Mouse (Mus musculus) c-Kit-positive CD71-positive TER-119-negative erythroid progenitor cells, embryonic 14.5 days (primary cell): ENCODE results near the gene Zfp990.
"Not testable (repeated sequence)": the region's sequence is repeated elsewhere in the genome, so short reads cannot be mapped to it uniquely, and the experiment has no call there.

Experiments used
- DNase-seq: peaks from one replicate; pipeline ENCODE4 v3.0.0-alpha.2; 2013; ENCODE audit warnings: low read depth

Zfp990 gene

DNA sequence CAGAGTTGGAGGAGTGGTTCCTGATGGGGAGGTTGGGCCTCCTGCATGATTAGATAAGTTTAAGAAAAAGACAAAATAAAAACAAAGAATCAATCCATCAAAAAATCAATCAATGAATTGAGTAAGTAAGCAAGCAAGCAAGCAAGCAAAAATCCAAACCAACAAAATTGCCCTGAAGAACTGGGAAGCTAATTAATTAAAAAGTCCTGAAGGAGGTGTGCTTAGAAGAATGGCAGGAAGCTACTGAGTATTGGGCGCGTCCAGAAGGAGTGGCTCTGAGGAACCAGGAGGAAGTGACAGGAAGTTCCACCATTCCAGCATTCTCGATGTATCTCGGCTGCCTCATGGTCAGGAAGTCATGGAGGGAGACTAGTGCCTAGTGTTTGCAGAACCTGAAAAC lies at the start of gene Zfp990:
Gene Zfp990, plus strand, starts transcription at position 301 of the 400 bp plus-strand sequence.
- not testable (repeated sequence) for DNase-seq

DNA sequence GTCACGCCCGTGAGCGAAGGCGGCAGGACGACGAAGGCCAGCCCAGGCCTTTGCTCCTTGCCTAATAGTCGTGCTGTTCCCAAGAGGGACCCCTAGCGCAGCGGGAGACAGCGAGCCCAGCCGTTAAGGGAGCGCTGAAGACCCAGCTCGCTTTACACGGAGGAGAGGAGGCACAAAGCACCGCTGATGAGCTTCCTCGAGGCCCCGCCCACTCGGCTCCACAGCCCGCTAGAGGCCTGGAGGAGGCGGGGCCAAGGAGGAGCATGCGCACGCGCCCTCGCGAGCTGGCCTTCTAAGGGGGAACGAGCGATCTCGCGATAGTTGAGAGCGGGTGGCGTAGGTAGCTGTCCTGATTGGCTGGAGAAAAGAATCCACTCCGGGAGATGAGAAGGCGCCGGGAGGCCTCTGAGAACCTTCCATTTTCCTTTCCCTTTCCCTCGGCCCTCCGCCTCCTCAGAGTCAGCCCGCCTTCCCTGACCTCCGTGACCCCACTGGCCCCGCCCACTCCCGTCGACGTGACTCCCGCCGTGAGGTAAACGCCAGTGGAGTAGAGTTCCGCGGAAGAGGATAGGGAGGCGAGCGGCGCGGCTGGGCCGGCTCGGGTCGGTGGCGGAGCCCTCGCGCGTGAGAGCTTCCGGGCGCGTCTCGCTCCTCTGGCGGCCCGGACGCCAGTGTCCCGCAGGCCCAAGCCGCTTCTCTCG lies 46.9 kb upstream of the Zfp990 start:
- DNase-seq, result not testable (repeated sequence)

DNA sequence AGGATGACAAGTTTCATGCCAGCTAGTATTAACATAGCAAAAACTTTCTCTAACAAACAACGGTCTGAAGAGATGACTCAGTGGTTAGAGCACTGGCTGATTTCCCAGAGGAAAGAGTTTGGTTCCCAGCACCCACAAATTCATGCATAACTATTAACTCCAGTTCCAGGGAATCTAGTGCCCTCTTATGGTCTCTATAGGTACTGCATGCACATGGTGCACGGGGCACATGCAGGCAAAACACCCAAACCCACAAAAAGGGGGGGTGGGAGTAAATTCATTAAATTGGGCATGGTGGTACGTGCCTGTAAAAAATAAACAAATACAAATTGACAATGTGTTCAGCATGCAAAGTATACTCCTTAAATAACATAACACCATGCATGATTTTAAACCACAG lies 32.4 kb upstream of the Zfp990 start:
- no peak for DNase-seq

DNA sequence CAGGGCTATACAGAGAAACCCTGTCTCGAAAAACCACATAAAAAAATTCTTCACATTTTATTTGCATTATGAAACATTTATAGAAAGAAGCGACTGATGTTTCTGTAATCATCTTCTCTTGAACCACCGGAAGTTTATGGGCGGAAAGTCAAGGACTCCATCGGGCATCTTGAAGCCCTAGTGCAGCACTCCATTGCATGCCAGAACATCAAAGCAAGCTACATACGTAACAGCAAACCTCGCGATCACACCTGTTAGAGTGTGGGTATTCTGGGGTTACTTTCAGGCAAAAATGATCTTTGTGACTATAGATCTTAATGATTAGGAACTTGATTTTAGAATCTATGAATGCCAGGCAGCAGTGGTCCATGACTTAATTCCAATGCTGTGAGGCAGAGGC lies 29.9 kb upstream of the Zfp990 start:
- not testable (repeated sequence) for DNase-seq

DNA sequence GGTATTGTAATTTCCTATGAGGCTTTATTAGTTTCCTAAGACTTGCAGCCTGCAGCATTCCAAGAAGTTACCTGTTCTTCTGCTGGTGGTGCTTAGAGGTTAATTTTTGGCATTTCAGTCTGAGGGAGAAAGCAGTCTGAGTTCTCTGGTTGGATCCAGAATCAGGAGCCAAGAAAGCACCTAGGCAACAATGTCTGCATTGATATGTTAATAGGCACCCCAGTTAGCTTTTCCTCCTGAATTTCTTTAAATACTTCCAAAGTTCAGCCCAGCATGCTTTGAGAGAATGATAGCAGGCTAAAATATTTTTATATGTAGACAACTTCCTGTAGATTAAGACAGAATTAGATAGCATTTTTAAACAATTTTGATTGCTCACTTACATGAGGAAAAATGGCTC lies 21.2 kb upstream of the Zfp990 start:
- DNase-seq, result no peak

DNA sequence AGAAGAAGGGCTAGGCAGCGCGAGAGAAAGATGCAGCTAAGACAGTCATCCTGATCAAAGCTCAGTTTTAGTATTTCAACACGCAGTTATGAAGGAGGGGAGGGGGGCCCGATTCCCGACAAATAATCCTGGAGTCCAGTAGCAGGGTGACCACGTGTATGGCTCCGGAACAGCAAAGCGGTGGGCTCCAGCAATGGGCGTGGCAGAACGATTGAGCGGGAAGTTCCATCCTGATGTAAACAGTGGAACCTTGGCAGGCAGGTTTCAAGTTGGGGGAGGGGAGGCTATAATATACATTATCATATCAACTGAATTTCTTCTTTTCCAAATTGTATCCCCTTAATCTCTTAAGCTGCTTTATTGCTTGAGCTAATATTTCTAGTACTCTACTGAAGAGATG lies 18.4 kb upstream of the Zfp990 start:
- no peak for DNase-seq

DNA sequence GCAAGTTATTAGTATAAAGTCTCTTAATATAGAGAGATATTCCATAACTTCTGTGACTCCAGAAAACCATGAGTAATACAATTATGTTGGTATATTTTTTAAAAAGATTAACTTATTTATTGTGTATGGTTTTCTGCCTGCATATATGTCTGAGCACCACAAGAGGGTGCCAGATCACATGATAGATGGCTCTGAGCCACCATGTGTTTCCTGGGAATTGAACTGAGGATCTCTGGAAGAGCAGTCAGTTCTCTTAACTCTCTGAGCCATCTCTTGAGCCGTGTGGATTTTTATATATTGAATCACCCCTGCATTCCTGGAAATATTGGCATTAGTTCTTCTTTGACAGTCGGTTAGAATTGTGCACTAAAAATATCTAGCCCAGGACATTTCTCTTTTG lies 17.2 kb upstream of the Zfp990 start:
- not testable (repeated sequence) for DNase-seq

DNA sequence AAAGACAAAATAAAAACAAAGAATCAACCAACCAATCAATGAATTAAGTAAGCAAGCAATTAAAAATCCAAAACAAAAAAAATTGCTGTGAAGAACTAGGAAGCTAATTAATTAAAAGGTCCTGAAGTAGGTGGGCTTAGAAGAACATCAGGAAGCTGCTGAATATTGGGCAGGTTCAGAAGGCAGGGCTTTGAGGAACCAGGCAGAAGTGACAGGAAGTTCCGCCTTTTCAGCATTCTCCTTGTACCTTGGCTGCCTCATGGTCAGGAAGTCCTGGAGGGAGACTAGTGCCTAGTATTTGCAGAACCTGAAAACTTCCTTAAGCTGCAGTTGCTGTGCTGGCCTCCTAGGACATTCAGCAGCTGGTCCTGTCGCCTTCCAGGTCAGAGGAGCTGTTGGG lies 4.1 kb downstream of the Zfp990 start:
- not testable (repeated sequence) for DNase-seq

DNA sequence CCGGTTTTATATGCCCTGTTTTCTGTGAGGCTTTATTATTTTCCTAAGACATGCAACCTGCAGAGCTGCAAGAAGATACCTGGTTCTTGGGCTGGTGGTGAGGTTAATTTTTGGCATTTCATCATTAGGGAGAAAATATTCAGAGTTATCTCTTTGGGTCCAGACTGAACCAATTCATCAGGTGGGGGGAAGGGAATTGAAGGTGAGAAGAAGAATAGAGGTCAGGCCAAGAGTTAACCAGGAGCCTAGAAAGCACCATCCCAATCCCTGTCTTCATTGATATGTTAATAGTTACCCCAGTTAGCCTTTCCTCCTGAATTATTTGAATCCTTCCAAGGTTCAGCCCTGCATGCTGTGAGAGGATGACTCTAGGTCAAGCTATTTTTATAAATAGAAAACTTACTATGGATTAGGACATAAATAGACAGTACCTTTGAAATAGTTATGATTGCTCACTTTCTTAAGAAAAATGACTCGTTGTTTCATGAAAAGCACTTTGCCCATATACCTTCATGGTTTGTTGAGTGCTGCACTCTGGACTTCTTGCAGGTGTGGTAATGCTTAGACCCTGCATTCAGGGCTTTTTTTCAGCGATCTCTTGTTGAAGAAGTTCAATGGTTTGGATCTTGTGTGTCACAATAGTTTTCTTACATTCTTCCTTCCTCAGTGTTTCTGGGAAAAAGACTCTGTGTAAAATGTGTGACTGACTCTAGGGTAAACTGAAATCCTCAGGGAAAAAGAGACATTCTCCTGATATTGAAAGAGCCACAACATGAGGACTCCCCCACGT lies 5.4 kb downstream of the Zfp990 start:
- not testable (repeated sequence) for DNase-seq

DNA sequence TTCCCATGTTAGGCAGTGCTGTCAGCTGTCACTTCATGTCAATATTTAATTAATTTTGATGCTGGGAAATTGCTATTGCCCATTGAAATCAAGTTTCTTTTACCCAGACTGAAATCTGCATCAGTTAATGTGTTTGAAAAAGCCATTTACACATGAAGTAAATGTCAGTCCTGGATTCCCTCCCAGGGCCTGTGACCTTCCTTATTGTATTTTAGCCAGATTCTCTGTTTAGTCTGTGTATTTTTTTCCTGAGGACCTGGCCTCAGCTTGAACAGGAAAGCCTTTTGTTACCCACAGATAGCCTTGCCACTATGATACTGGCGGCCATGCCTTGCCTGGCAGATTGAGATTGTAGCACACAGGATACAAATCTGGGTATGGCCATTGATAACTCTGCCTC lies 6.8 kb downstream of the Zfp990 start:
- DNase-seq, result not testable (repeated sequence)

DNA sequence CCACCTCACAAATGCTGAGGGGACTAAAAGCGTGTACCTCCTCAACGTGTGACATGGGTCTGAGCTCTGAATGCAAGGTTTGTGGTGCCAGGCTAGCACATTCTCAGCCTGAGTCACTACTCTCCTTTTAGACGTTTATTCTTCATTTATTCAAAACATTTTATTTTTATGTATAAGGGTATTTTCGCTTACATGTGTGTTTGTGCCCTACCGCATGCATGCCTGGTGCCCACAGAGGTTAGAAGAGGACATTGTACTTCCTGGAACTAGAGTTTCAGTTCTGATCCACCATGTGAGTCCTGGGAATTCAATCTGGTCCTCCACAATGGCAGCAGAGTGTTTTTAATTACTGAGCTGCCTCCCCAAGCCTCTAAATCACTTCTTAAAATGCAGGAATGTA lies 33.3 kb downstream of the Zfp990 start:
- DNase-seq, result not testable (repeated sequence)

DNA sequence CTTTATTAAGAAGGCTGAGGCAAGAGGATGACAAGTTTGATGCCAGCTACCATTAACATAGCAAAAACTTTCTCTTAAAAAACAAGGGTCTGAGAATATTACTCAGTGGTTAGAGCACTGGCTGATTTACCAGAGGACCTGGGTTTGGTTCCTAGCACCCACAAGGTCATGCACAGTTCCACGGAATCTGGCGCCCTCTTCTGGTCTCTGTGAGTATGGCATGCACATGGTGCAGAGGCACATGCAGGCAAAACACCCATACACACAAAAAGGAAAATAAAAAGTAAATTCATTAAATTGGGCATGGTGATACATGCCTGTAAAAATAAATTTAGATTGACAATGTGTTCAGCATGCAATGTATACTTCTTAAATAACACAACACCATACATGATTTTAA lies 34.5 kb downstream of the Zfp990 start:
- not testable (repeated sequence) for DNase-seq

DNA sequence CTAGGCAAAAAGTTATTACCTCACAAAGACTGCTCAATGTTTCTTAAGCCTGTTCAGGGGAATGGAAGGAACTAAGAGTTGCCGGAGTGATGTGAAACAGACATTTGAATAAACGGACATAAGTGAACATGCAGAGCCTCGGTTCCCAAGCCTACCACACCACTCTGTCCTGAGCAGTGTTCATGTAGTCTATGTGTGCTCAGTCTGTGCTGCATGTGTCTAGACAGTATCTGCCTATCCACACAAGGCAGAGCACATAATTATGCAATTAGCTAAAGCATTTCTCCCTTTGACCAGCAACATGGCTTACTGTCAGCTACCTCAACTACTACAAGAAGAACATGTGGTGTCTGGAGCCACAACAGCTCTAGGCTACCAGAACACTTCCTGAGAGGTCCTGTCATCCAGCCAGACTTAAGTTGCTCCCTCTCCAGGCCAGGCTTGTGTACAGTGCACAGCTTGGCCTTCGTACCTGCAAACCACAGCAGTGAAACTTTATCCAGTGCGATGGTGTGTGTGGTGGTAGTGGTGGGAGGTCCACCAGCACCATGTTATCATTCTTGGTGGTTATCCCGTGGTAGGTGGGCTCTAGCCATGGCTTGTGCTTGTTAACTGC lies 35.3 kb downstream of the Zfp990 start:
- not testable (repeated sequence) for DNase-seq

DNA sequence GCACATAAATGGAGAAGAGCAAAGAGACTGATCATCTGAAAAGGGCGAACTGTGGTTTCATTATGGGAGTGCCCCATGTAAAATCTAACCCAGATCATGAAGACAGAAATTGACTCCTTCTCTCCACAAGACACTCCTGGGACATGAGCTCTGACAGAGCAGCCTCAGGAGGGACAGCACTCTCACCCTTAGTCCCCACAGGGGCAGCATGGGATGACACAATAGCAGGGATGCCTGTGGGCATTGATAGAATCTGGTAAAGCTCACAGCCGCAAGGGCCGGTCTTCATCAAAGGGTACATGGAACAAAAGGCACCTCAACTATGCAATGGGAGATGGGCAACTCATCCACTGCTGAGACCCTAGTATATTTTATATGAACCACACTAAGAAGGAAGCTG lies 35.9 kb downstream of the Zfp990 start:
- DNase-seq, result not testable (repeated sequence)

DNA sequence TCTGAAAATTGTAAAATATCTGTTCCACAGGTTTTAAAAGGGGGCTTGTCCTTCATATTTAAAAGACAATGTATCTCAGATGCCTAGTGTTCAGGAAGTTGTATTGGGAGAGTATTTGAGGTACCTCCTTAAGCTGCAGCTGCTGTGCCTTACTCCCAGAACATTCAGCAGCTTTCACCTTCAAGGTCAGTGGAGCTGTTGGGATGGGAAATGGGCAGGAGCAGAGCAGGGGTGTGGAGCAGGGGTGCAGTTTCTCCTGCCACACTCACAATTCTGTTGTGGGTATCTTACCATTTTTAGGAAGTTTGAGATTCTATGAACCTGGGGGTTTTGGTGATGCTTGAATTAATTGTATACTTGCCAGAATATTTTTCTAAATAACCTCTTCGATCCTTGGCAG lies 46.1 kb downstream of the Zfp990 start:
- DNase-seq, result no peak

DNA sequence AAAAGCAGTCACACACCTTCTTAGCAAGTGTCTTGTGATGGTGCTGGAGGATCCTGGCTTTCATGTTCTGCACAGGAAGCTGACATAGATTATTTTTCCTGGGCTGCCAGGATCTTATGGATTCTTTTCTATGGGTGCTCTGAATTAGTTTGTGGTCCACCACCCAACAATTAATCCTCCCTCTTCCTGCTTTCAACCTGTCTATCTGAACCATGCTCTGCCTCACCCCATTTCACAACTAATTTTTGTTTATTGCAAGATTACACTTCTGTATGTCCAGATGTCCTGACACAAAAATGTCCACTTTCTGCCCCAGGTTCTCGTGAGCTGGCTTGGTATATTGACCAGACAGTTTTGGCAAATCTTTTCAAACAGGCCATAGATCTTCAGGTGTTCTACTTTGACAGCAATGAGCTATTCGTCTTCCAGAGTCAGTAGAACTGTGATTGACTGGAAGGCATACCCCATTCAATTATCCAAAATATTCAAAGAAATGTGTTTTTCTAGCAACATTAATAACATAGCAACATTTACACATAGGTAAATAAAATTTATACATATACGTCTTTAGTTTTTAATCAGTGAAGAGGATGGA lies 49.0 kb downstream of the Zfp990 start:
- DNase-seq, result no peak

DNA sequence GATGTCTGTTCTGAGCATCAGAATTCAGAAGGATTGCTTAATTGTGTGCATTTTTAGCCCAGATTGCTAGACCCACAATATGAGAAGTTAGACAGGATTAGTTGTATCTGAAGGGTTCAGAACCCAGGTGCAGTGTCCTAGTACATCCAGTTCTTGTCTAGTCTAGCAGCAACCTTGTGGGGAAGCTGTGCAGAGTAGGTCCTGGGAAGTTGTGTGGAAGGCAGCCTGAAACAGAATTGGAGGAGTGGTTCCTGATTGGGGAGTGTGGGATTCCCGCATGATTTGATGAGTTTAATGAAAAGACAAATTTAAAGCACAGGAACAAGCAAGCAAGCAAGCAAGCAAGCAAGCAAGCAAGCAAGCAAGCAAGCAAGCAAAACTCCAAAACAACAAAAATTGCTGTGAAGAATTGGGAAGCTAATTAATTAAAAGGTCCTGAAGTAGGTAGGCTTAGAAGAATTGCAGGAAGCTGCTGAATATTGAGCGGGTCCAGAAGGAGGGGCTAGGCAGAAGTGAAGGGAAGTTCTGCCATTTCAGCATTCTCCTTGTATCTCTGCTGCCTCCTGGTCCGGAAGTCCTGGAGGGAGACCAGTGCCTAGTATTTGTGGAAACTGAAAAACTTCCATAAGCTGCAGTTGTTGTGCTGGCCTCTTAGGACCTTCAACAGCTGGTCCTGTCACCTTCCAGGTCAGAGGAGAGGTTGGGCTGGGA lies 53.7 kb downstream of the Zfp990 start:
- no peak for DNase-seq

DNA sequence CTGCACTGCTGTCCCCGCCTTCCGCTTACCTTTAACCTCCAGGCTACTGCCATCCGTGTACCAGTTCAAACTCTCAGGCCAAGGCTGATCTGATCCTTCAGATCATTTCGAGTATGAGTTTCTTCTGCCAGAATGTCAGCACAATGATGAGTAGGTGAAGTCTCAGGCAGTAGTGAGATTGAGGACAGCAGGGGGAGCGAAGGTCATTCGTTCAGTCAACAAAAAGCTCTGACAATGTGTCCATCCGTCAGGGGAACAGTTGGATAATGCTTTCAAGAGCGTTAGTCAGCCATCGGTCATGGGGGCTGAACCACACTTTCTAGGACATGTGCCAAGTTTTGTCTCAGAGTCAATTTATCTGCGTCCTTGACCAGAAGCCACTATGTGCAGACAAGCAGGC lies 59.9 kb downstream of the Zfp990 start:
- DNase-seq, result not testable (repeated sequence)

DNA sequence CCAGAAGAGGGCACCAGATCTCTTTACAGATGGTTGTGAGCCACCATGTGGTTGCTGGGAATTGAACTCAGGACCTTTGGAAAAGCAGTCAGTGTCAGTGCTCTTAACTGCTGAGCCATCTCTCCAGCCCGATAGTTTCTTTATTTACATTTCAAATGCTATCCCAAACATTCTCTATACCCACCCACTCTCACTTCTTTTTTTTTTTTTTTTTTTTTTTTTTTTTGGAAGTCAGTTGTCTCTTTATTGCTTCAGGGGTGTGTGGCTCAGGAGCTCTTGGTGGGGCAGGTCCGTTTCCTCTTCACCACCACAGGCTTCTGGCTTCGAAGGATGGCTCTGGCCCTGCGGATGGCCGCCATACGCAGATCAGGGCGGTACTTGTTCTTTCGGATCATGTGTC lies 66.1 kb downstream of the Zfp990 start:
- not testable (repeated sequence) for DNase-seq

DNA sequence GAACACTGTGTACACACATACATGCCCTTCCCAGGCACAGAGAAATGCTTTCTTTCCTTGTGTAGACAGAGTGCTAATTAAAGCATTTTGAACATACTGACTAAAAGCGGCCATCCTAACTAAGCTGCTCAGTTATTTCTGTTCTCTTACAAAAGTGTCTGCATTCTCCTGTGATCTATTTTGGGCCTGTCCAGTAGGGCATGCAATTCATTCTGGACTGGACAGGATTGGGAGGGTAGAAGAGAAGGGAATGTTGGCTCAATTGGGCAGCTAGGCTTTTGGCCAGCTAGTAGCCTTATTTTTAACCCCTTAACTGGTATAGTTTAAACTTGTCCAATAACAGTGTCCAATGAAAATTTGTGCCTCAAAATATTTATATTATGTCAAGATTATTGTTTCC lies 69.8 kb downstream of the Zfp990 start:
- DNase-seq, result not testable (repeated sequence)

DNA sequence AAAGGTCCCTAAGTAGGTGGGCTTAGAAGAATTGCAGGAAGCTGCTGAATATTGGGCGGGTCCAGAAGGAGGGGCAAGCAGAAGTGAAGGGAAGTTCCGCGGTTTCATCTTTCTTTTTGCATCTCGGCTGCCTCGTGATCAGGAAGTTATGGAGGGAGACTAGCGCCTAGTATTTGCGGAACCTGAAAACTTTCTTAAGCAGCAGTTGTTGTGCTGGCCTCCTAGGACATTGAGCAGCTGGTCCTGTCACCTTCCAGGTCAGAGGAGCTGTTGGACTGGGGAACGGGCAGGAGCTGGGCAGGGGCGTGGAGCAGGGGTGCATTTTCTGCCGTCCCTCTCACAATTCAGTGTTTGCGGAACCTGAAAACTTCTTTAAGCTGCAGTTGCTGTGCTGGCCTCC lies 74.5 kb downstream of the Zfp990 start, which contains the start of gene Gm13212:
Gene Gm13212, plus strand, starts transcription at position 89 of the 400 bp plus-strand sequence.
- peak; percentile 61 for DNase-seq

DNA sequence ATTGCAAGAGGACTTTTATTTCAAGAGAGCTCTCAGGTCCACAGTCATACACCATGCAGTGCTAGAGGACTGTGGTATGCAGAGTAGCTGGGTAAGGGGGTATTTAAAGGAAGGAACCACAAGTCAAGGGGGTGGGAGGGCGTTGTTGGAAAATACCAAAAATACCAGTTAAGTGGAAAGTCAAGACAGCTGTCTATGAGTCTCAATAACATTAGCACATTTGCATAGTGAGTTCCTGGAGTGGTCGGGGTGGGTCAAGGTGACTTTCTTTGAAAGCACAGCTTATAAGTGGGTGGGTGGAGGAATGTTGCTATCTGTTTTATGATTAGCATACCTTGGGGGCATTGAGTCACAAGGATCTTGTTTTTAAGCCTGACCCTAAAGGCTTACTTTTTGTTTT lies 75.5 kb downstream of the Zfp990 start:
- not testable (repeated sequence) for DNase-seq
